Mouse (Mus musculus) brain, adult 2 months (tissue): ENCODE results near the gene Tagap1.
"Not testable (repeated sequence)": the region's sequence is repeated elsewhere in the genome, so short reads cannot be mapped to it uniquely, and the experiment has no call there.

Experiments
- DNase-seq: peaks from one replicate; pipeline ENCODE4 v3.0.0; 2011; ENCODE audit warnings: low read depth, low spot score

The Tagap1 gene

DNA sequence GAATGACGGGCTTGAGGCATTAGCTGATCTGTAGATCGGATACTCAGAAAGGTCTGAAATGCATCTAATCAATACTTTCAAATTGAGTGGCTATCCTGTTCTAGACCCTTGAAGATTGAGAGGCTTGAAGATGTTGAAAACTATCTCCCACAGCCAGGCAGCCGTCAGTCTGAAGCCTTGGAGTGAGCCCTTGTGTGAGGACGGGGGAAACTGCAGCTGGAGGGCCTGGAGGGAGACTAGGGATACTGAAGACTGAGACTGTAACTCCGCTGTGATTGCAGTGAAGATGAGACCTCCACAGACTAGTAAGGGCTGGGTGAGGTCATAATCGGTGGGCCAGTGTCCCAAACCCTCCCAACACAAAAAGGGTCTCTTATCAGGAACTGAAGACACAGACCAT lies 1.4 kb upstream of the Tagap1 start:
- DNase-seq: not testable (repeated sequence)

DNA sequence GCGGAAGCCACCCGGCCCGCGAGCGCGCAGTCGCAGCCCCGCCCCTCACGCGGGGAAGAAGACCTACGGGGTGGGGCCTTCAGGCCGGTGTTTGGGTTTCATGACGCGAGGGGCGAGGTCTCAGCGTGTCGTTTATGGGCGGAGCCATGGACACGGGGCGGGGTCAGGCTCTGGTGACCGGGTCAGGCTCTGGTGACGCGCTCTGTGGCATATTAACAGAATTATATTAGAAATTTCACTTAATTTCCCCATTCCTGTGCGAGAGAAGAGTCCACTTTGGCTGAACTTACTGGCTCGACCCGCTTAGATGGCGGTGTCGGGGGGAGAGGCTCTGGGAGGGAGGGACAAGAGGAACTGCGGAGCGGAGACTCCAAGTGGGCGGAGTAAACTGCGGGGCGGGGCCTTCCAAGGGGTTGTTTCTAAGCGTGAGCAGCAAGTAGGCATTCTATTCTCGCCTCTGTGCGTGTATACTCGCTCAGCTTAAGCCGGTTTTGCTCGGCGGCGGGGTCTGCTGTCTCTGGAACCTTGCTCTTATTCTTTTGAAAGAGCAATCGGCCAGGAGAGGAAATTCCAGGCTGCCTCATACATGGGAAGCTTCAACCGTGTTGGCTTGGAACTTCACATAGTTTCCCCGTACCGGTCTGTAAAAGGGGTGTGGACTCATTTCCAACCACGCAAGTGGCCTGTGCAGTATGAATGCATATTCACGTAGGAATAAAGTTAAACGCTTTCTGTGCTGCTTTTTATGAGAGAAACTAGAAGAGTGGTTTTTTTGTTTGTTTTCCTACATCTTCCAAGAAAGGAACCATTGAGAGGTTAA lies 435 bp upstream of the Tagap1 start:
- not testable (repeated sequence) for DNase-seq

DNA sequence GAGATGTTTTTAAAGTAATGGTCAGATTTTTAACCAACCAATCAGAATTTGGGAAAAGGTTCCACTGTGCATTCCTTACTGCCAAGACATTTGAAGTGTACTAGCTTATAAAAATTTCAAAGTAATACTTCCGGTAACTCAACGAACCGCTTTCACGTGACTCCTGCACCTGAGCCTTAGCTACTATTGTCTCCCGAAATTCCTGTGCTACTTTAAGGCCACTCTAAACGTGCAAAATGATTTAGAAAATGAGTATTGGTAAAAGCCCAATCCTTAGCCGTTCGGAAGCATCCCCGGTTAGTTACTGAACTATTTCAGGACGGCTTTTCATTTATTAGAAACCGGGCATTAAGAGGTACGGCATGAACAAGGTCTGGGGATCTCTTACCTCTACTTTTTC lies 607 bp downstream of the Tagap1 start:
- not testable (repeated sequence) for DNase-seq

DNA sequence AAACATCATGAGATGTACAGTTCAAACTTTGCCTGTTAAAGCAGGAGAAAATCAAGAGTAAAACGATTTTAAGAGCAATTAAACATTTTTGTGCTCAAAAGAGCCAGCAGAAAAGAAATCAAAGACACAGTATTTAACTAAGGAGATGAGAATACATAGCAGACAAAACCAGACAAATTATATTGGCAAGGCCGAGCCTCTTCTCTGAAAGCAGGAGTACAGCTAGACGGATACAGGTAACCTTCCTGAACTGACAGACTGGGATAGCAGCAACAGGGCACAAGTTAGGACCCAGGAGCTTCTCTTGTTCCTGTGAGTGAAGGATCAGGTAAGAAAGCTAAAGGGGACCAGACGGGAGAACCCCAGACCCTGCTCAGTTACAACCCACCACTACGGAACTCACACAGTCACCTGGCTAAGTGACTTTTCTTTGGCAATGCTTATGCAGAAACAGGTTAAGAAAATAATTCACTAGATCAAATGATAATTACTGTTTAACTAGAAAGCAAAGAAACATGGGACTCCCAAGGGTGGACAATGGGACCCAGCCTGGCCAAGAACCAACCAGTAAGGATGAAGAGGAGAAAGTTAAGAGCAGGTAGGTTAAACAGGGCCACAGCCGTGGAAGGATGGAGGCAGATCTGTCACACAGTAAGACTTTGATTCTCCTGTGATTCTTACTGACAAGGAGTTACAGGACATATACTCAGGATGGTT lies 1.3 kb downstream of the Tagap1 start:
- DNase-seq: not testable (repeated sequence)

DNA sequence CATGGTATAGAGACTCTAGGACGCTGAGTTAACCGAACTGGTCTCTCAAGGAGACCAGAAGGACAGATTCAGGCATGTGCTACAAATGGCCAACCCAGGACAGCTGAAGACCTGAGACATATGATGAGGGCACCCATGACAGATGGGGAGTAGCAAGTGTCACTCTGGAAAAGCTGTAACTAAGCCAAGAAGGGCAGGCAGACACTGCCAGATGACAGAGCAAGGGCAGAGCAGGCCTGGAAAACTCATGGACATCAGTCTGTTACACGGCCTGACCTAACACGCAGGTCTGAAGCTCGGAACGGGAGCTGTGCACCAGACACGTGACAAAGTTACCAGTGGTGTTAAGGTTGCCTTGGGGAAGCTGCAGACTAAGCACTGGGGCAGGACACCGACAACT lies 2.1 kb downstream of the Tagap1 start:
- DNase-seq: not testable (repeated sequence)

DNA sequence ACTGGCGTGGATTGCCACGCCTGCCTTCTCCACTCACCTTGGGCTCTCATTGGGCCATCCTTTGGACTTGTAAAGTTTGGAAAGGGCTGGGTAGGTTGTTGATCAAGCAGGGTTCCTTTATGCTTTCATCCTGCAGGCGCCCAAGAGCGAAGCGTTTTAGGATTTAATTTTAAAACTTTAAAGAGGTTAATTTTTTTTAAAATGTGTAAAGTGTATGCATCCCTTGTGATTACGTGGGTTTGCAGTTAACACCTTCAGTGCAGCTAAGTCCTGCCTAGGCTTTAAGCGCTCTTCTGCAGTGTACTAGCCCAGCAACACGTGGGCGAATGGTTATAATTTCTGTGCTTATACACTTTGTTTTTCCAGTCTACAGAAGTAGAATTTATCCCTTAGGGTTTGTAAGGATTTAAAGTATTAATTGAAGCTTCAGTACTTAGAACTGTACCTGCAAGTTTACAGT lies 12.2 kb downstream of the Tagap1 start:
- peak; percentile 35 for DNase-seq

DNA sequence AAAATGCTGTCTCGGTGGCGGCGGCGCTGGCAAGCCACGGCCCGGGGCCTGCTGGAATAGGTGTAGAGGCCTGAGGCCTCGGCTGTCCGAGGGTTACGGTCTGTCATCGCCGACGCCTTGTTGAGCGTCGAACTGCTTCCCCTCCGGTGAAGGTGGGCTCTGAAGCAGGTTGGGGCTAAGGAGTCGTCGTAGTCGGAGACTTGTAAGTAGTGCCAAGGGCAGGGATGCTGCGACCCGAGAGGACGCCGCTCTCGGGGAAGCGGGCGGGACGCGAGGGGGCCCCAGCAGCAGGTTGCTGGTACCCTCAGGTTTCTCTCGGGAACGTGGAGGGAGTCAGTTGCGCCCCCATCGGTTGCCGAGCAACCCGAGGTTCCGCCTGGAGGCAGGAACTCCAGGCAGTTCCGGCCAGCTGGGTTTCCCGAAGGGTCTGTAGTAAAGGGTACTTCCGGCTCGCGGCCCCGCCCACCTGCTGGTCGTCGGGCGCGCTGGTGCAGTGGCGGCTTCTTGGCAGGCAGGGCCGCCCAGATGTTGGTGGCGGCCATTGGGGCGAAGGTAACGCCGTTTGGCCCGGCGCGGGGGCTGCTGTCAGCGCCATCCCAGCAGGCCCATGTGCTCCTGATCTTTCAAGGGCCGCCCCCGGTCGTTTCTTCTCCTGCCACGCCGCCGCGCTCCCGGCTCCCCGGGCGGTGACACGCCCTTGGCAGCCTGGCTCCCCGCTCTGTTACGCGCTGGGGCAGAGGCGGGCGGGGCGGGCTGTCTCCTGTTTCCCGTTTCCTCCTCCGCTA lies 12.8 kb downstream of the Tagap1 start, which contains the start of gene Rsph3b:
Gene Rsph3b (minus strand): TSS at position 699 of the 785 bp plus-strand sequence.
- peak; percentile 78 for DNase-seq

DNA sequence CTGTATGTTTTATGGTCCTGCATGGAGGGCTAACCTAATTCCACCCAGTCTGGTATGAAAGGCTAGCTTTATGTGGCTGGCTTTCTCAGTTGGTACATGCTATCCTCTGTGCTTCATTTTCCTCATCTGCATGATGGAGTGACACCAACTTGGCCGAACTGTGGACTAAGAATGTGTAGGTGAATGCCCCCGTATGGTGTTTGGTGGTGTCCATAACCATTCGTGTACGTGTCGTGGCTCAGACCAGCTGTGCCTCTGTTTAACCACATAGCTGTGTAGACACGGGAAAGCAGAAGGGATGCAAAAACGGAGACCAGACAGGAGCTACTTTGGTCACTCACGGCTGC lies 13.3 kb downstream of the Tagap1 start:
- not testable (repeated sequence) for DNase-seq

DNA sequence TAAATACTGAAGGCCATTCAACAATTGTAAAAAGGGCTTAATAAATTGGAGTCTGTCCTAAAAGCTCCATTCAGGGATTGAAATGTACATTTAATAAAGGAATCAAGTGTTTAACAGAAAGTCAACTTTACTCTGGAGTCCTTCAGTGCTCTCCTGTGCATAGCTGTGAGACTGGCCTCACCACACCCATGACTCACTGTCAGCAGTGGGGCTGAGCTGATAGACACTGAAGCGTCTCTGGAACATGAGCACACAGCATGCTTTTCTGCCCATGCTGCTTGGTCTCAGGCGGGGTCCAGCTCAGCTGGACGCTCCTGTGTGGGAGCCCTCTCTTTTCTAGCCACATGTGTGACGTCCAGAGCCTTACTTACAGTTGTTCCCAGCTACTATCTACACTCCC lies 18.4 kb downstream of the Tagap1 start:
- DNase-seq: not testable (repeated sequence)

DNA sequence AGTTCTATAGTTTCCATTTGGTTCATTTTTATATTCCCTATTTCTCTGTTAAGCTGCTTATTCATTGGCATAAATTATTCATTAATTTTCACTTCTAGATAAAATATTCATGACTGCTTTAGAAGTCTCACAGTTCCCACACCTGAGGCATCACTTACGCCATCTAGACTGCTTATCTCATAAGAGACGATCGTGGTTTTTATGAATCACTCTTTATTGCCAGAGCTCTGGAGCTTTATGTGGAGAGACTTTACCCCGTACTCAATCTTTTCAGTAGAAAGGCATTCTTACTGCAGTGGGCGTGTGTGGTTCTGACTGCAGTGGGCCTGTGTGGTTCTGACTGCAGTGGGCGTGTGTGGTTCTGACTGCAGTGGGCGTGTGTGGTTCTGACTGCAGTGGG lies 29.3 kb downstream of the Tagap1 start:
- peak; percentile 14 for DNase-seq

DNA sequence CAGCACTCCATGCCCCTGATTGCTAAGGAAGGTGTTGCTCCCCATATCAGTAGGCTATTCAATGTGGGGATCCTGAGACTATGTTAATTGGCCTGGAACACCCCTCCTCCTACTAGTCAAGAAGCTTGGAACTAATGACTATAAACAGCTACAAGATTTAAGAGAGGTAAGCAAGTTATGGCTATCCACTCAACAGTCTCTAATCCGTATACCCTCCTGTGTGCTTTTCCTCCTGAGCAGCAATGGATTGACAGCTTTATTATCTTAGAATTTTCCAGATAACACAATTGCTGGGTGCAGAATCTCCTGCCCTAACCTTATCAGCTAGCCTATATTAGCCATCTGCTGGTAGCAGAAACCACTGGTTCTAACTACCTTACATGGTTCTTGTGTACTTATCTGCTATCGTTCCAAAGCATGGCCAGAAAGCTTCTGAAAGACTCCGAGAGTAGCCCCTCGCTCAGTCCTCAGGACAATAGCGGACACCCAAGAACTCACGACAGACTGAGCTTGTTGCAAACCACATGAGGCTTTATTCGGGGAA lies 40.5 kb downstream of the Tagap1 start:
- not testable (repeated sequence) for DNase-seq

DNA sequence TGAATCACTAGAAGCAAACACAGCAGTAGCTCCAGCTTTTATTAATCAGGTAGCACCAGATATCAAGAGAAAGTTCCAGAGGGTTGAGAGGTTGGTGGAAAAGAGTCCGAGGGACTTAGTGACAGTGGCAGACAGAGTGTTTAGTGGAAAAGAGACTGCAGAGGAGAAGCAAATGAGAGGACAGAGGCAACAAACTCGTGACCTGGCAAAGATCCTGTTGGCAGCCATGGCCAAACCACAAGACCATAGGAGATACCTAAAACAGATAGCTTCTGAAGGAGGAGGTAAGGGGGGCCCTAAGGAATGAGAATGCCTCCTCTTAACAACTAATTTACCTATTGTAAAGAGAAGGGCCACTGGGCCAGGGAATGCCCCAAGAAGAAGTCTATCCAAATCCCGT lies 41.6 kb downstream of the Tagap1 start:
- not testable (repeated sequence) for DNase-seq

DNA sequence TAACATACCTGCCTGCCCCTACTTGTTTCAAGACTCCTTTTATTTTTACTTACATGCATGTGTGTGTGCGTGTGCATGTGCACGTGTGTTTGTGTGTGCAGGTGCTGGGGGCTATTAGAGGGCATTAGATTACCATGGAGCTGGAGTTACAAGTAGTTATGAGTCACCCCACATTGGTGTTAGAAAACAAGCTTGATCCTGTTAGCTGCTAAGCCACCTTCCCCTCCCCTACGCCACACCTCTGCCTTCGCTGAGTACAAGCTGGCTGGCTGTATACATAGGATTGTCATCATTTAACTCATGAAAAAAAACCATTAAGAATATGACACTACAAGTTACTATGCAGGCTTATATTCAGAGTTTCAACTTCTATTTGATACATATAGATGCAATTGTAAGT lies 45.7 kb downstream of the Tagap1 start:
- DNase-seq: not testable (repeated sequence)

DNA sequence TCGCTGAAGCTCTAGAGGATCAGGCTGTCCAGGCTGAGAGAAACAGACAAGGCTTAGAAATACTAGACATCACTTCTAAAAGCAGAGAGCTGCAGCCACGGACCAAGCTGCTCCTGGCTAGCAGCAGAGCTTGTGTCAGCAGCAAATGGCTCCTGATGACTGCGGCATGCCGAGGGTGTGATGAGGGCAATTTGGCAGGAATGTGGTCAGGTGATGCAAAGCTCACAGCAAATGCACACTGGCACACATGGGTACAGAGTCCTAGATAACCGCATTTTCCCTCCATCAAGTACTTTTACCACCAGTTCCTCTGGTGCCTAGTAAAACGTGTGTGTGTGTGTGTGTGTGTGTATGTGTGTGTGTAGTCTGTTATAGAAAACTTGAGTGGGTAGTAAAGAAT lies 46.9 kb downstream of the Tagap1 start:
- DNase-seq: not testable (repeated sequence)
